Mouse (Mus musculus) testis, adult 2 months (tissue): ENCODE measurements around the gene Khdc1b.

Experiments
- CTCF ChIP-seq: fragments of 200-500 bp; IDR thresholded peaks from 2 replicates; pipeline ENCODE4 v1.5.1; 2012; ENCODE audit warnings: low read depth, mild to moderate bottlenecking, inconsistent platforms, low read length, moderate library complexity; ENCODE audit not compliant: control insufficient read depth, insufficient read depth, insufficient replicate concordance
- POLR2A ChIP-seq: fragments of 200-500 bp; IDR thresholded peaks from 2 replicates; pipeline ENCODE4 v1.6.1; 2012; ENCODE audit warnings: low read depth, mild to moderate bottlenecking, inconsistent platforms, low read length, moderate library complexity; ENCODE audit not compliant: control insufficient read depth

GRCm38 (mm10) chr1:21419370-21419769 is 36.0 kb downstream of the Khdc1b start:
- TF ChIP-seq POLR2A (no peak), CTCF (no peak)
